Mouse (Mus musculus): ENCODE measurements at regions not wholly inside any gene's neighbourhood (a gene's known extent, or its start where the extent isn't known, plus 50 kb on each side); places are given as distances from the start of the nearest gene placed in this dataset.

- TF ChIP-seq CTCF (IDR thresholded peaks at IDR 0.05; ENCODE audit: low read depth), result no peak
- no peak for TF ChIP-seq EP300 (optimal IDR thresholded peaks at IDR 0.05)
Measured at GRCm38 (mm10) chr13:10943877-10944276, 583.2 kb upstream of the Chrm3 start.

Data from stomach, postnatal 0 days (tissue).